Mouse (Mus musculus): ENCODE results near the gene Ccr6.

Ccr6 gene

DNA sequence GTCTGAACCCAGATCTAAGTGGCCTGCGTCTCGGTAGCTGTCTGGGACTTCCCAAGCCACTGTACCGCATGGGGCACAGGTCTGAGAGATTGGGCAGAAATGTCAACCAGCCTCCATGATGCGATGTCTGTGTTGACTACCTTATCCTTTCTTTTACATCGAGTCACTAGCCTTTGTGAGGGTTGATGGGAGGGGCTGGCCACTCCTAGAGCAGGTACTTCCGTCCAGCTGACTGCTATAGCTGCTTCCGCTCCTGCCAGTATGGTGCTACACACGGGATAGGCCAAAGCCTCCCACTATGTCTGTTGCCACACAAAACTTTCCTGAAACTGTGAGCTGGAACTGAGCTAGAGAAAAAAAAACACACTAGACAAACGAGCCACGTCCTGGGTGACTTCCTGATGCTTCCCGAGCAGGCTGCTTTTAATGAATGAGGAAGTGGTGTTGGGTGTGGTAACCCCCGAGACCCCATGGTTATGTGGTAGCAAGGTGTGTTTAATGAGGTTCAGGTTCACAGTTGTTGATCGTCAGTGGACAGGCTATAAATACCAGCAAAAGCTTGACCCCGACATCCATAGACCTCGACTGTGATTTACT, 2.1 kb upstream of the Ccr6 start:
- no peak for DNase-seq (ENCODE audit: low spot score in 2 of 2)

DNA sequence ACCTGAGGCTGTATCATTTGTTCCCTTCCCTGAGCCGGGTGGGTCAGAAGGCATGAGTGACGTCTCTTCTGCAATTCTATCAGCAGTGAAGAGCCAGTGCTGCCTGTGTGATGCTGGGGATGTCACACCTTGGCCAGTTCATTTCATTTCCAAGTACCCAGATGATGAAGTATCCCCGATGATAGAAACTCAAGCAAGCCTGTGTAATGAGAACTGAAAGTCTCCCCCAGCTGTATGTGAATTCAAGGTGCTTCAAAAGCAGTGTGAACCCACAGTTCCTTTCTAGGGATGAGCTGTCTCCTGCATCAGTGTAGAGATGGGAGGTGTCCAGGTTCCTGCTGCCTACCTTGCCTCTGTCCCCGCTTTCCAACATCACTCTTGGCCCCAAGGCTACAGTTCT, 1.3 kb upstream of the Ccr6 start:
- DNase-seq (ENCODE audit: low spot score in 2 of 2) = no peak

DNA sequence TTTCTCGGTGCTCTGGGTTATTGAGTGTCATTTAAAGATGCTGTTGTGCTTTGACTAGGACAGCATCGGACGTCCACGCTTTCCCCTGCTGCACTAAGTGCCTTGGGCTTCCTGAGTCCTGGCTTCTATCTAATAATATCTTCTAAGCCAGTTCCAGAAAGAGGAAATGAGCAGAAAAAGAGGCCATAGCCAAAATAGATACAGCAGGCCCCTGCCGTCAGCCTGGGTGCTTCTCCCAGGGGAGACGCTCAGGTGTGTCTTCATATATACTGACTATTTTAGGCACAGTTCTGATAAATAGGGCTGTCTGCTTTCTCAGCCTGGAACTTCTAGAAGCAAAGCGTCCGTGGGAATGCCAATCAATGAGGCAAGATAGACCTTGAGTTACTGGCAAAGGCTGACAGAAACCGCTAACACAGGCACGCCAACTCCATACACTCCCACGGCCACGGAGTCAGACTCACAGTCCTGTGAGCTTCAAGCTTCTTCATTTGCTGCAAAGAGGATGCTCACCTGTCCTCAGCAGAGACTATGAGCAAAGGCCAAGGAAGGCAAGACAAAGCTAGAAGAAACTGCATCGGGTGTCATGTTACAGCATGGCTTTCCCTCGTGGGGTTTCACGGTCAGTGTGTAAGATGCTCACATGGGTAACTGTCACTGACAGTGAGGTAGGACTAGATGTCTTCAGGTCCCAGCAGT, 2.3 kb downstream of the Ccr6 start:
- no peak for DNase-seq (ENCODE audit: low spot score in 2 of 2)

DNA sequence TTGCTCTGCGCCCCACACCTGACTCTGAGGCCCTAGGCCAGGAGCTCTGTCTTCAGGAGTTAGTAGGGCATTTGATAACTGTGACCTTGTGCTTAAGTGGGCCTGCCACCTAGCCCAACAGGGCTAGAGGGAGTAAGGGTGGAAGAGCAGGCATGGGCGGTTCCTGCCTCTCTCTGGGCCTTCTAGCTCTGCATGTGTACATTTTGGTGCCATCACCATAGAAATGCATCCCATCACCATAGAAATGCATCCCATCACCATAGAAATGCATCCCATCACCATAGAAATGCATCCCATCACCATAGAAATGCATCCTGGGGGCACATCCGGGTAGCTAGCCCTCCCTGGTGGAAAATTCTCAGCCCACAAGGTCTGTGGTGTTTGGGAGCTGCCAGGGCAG, 3.7 kb downstream of the Ccr6 start:
- no peak for DNase-seq (ENCODE audit: low spot score in 2 of 2)

DNA sequence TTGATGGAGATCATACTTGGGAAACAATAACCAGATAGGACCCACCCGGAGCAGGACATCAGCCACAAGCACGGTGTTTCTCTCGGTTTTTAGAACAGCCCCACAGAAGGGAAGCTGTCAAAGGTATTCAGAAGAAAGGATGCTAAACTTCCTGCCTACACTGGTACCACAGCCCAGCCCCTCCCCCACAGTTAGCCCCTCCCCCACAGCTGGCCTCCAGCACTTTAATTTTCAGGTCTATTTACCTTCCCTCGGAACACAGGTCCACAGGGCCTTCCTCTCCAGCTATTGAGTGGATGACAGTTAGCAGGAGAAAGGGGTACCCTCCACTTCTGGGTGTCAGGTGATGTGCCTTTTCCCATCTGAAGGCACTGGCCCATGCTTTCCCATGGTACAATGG, 4.7 kb downstream of the Ccr6 start:
- DNase-seq (ENCODE audit: low spot score in 2 of 2) = no peak

DNA sequence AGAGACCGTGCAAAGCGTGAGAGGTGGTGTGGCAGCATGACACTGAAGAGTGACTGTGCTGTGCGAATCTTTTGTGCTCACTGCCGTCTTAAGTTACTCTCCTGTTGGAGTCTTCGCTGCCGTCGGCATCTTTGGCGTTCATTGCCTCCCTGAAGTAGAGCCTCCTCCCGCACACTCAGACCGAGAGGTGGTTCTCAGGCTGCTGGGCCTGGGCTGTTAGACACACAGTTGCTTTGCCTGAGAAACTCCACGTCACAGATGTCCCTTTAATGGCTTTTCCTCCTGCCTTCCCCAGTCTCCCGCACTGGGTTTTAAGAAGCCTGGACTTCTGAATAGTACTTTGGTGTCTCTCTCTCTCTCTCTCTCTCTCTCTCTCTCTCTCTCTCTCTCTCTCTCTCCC, 5.8 kb downstream of the Ccr6 start:
- DNase-seq (ENCODE audit: low spot score in 2 of 2) = no peak

DNA sequence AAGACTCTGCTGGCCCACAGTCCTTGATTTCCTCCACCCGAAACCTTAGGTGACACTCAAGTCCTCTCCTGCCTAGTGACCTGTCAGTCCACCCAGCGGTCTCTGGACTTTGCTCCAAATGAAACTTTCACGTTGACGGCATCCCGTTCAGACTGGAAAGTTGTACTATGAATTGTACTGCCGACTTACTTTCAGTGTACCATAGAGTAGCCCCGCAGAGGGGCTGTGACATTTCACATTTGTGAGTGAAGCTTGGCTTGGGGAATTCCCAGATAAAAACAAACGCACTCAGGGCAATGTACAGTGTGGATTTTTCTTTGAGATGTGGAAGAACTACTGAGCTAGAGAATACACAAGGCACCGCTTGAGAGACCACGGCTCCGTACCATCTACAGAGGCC, 6.3 kb downstream of the Ccr6 start:
- no peak for DNase-seq (ENCODE audit: low spot score in 2 of 2)

DNA sequence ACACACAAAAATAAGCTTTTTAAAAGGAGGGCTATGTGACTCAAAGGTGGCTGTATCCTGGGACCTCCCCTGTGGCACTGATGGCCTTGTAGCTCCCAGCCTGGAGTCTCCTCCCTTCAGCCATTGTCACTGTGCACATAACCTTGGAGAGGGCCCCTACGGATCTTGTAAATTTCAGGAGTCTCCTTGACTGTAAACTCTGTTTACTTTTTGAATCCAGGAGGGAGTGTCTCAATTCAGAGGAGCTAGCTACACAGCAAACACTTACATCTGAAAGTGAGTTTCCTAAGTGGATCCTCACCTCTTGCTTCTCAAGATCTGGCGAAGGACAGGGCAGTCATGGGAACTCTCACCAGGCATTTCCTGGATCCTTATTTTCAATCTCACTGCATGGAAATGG, 8.3 kb downstream of the Ccr6 start:
- no peak for DNase-seq (ENCODE audit: low spot score in 2 of 2)

DNA sequence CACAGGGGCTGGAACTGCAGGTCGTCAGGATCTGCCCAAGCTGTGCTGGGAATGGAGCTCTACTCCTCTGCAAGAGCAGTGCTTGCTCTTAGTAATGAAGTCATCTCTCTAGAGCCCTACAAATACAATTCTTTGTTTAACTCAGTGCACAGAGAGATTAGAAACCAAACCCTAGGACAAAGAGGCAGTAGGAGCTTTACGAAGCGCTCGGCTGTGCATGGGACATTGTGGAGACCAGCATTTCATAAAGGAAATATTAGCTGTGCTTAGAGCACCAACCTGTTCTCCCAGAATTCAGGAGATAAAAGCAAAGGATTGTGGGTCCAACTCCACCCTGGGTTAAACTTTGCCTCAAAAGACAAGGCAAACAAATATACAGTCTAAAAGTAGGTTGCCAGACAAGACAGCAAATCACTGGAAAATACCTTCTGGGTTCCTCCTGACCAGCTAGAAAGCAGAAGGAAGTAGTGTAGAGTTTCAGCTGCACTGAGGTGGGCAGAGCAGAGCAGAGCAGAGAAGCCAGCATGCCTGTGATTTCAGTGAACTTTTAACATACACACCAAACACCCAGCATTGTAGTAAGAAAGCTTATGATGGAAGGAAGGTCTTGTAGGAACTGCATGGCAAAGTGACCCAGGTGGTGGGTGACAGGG, 10.4 kb downstream of the Ccr6 start:
- peak; percentile 19 for DNase-seq (ENCODE audit: low spot score in 2 of 2)

DNA sequence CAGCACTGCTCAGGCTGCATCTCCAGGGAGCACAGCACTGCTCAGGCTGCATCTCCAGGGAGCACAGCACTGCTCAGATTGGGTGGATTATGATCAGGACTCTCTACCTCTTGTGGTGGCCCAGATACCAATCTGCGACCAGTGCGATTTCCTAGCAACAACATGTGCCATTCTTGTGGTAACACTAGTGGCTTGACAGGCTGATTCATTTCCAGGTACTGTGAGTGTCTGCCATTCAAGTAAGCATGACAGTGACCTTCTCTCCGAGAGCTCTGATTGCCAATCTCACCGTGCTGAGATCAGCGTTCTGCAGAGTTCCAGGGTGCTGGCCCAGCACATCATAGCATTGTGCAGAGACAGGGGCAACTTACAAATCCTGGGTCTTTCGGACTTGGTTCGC, 15.9 kb downstream of the Ccr6 start:
- no peak for DNase-seq (ENCODE audit: low spot score in 2 of 2)

DNA sequence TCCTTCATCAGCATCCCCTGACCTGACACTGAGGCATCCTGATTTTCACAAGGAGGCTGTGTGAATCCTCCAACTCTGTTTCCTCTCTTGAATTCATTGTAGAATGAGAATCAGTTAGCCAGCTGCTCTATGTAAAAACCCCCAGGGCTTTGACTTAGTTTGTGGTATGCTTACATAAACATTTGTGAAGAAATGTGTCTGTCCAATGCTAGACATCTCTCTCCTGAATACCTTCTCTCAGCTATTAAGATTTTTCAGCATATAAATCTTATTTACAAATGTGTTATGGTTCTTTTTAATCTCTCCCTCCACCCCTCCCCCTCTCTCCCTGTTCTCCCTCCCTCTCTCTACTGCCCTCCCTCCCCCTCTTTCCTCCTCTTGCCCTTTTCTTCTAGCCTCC, 18.4 kb downstream of the Ccr6 start:
- DNase-seq (ENCODE audit: low spot score in 2 of 2) = no peak

DNA sequence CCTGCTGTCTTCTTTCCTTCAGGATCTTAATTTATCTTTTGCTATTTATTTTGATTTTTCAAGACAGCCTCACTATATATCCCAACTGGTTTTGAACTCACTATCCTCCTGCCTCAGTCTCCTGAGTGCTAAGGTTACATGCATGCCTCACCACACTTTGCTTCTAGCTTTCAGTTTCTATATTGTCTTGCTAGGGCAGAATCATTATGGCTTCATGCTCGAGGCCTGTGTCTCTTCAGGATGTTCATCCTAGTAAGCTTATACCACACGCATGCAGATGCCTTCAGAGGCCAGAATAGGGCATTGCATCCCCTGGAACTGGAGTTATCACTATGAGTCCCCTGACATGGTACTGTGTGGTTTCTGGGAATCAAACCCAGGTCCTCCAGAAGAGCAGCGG, 19.1 kb downstream of the Ccr6 start:
- no peak for DNase-seq (ENCODE audit: low spot score in 2 of 2)

DNA sequence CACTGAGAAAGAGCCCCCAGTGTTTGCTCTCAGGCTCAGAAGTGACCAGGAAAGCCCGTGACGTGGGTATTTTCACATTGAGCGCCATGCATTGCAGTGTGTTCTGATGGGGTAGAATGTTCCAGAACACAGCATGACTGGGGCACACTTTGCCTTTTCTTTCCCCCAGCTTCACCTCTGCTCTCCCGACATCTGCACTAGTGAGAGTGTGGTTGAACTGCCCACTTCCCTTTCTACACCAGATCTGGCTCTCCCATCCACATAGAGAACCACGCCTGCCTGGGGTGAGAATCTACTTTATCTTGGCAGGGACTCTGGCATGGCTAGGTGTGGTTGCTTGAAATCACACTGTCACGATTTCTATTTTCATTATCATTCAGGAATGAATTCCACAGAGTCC, 19.7 kb downstream of the Ccr6 start:
- no peak for DNase-seq (ENCODE audit: low spot score in 2 of 2)

DNA sequence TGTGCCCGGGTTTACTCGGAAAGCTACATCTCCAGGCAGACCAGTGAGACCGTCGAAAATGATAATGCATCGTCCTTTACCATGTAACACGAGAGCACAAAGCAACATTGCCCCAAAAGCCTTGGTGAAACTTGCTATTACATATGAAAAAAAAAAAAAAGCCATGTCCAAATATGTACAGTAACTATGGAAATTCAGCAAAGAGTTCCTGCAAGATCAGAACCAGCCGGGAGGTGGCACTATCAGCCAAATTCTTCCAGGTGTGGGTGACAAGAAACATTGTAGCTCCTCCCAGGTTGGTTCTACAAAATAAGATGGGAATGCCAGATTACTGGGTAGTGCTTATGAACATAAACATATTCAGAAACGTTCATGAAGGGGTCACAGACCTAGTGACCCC, 21.1 kb downstream of the Ccr6 start:
- DNase-seq (ENCODE audit: low spot score in 2 of 2) = no peak

DNA sequence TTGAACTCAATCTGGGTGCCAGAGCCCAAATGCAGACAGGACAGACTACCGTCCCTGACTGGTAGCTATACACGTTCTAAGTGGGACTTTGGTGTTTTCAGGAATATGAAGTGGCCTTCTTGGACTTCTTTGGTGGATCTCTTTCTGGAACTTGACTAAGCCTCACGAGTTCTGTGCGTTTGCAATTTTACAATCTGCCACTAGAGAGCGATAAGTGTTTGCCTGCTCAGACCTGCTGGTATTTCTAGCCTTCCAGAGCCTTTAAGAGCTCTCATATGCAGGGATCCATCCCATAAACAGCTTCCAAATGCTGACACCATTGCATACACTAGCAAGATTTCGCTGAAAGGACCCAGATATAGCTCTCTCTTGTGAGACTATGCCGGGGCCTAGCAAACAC, 28.8 kb downstream of the Ccr6 start:
- peak in 1 of 2 experiments; percentile 29 for DNase-seq (ENCODE audit: low spot score in 2 of 2)

DNA sequence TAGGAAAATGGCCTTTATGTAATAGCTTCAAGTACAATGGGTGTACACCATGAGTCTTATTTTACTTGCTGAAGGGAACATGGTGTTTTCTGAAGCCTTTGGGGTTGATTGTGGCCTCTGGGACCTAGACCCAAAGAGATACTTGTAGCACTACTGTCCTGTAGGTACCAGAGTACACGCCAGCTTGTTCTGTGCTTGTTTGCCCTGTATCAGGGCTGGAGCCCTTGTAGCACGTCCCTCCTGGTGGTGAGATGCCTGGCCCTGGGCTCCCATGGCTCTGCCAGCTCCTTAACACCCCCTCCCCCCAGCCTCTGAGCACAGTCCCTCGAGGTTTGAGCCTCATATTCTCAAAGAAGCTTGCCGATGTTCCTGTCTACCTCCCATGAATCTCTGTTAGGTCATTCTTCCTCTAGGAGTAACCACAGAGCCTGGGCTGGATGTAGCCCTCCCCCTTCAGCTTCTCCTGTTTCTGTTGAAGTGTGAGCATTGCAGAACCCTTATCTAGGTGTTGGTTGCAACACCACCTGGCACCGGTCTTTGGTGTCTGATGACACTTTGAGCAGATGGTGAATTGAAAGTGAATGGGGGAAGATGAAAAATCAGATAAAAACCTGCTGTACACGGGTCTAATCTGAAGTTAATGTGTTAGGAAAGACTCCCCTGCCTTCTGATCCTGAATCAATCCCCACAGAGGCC, 36.4 kb downstream of the Ccr6 start:
- no peak for DNase-seq (ENCODE audit: low spot score in 2 of 2)

DNA sequence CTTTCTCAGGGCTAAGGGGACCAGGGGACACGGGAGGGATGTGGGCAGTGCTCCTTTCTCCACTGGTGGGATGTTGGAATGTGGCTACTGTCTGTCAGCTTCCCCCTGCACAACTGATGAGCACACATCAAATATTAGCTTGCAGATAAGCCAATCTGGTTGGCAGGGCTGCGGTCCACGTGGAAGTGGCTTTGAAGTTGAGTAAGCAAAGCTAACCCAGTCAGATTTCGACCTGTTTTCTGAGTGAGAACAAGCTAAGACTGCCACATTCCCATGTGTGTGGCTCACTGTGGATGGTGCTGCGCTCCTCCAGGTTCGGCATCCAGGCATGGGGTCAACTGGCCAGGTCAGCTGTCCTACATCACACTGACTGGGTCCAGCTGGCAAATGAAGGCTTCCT, 37.1 kb downstream of the Ccr6 start:
- DNase-seq (ENCODE audit: low spot score in 2 of 2) = no peak

DNA sequence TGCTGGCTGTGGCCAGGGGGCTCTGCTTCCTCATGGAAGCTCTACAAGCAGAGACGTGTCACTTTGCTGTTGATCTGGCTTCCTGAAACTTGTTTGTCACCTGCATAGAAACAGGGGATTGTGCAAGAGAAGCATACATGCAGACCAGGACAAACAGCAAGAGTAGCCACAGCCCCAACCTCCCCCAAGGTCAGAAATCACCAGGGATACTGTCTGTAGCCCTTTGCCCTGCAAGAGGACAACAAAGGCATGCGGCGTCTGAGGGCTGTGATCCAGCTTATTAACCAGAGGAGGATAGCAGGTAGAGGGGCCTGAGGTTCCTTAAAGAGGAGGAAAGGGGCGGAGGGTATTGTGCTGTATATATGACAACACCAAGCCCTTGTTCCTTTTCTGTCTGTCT, 40.2 kb downstream of the Ccr6 start:
- no peak for DNase-seq (ENCODE audit: low spot score in 2 of 2)

DNA sequence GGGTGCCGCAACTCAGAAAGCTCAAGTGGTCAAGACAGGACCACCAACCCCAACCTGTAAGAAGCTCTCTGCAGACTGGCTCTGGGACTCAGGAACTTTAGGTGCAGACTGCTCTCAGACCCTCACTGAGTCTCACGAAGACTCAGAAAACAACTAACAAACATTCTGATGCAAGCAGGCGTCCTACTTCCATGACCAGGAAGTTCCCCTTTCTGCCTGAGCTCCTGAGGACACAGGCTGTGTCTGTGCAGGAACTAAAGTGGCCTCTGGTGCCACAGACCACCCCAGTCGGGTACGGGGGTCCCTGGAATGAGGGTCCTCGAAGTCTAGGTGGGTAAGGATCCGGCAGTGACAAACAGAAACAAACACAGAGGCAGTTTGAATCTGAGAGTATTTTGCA, 40.8 kb downstream of the Ccr6 start:
- no peak for DNase-seq (ENCODE audit: low spot score in 2 of 2)

DNA sequence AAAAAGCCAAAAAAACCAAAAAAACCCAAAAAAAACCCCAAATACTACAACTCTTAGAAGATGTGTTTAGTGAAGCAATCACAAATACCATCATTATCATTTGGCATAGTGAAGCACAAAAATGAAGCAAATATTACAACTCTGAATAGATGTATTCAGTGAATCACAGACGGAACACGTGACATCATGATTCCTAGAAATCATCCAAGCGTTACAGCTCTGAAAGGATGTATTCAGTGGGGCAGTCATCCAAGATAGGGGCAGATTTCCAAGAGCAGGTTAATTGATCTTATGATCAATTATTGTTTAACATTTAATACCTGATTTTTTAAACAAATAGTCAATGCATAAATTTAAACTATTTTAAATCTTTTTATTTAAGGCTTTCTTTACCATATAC, 41.4 kb downstream of the Ccr6 start:
- DNase-seq (ENCODE audit: low spot score in 2 of 2) = no peak

DNA sequence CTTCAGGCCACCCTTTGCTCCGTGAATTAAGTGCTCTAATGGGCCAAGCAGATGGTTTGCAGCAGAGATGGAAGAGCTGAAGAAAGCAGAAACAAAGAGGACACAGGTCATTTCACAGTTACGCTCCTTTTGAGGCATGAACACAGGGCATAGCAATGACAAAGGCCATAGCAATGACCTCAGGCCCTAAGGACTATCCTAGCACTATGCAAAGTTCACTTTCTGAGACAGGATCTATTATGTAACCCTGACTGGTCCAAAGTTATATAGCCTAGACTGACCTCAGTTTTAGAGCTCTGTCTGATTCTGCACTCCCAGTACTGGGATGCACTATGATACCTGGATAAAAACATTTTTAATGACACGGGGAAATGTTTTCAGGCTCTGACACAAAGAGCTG, 42.5 kb downstream of the Ccr6 start:
- no peak for DNase-seq (ENCODE audit: low spot score in 2 of 2)

DNA sequence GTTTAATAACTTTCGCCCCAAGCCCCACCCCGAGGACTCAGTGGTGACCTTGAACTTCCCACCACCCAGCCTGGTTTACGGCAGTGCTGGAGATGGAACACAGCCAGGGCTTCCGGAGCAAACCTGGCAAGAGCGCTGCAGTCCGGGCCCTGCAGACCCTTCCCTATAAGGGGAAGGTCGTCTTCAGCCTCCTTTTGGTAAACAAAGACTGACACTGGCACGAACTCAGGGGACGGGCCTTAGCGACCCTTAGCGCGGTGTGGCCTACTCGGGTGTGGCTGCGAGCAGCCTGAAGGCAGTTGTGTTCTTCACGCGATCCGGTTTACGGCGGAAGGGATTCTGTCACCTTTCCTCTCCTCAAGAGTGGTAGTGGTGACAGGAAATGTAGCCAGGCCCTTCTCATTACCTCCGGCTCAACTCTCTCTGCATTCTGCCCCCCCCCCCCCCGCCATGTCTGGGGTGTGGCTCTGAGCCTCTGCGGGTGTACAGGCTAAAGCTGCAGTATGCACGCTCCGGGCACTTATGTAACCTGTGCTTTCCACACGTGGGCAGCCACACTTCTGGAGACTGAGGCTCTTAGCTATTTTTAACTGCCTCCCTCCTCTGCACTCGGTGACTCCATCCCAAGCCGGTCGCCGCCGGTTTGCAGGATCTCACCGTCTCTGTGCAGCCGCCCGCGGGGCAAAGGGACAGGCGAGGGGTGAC, 47.1 kb downstream of the Ccr6 start, which contains the start of gene Mpc1:
Mpc1 (plus strand) TSS at position 84 of the 705 bp plus-strand sequence.
- DNase-seq (ENCODE audit: low spot score in 2 of 2) = peak; percentile 40 to 45
